Mouse (Mus musculus) cerebellum, adult 2 months (tissue): Measurements from ENCODE around the gene Cd2bp2.

Source experiments
- CTCF ChIP-seq: fragments of 200-500 bp; IDR thresholded peaks from 2 replicates; pipeline ENCODE4 v1.5.1; 2011; ENCODE audit warnings: low read depth, mild to moderate bottlenecking, control low read depth, low read length, moderate library complexity, borderline replicate concordance; ENCODE audit not compliant: insufficient read depth
- POLR2A ChIP-seq: fragments of 200-500 bp; IDR thresholded peaks from 2 replicates; pipeline ENCODE4 v1.6.1; 2011; ENCODE audit warnings: low read length, control low read depth, borderline replicate concordance; ENCODE audit not compliant: insufficient read depth

DNA sequence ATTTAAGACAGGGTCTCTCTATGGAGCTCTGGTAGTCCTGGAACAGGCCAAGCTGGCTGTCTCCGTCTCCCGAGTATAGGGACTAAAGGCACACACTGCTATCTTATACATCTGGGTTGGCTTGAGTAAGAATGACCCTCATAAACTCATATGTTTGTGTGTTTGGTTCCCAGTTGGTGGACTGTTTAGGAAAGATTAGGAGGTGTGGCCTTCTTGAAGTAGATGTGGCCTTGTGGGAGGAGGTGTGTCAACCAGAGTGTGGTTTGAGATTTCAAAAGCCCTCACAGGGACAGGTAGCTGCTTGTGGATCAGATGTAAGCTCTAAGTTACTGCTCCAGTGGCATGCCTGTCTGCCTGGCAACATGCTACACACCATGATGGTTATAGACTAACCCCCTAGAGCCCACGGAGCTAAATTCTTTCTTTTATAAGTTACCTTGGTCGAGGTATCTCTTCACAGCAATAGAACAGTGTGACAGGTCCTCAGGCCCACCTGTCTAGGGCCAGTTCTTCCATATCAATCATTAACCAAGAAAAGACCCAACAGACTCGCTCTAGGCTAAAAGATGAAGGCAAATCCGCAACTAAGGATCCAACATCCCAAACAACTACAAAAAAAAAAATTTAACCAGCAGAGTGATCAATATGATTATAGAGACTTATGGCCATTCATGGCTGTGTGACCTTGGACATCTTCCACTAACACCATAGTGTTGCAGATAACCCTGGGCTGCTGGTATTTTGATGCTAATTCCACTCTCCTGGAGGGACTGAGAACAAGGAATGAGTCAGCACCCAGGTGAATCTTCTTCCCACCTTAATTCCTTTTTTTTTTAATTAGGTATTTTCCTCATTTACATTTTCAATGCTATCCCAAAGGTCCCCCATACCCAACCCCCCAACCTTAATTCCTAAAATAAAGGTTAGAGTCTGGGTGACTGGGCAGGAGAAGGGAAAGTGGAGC is 27.9 kb upstream of the Cd2bp2 start:
- TF ChIP-seq CTCF (no peak), POLR2A (no peak)
